Mouse (Mus musculus) lung, adult 2 months (tissue): ENCODE results near the gene Ccdc162. TPM values are rescaled to one million over a fixed set of nuclear protein-coding genes. Genes with fewer than 3 reads are reported as not detected.

Source experiments
- DNase-seq: peaks from one replicate; pipeline ENCODE4 v3.0.0; 2022
- H3K4me1 ChIP-seq: fragments of 200-500 bp; 2 replicates; pipeline ENCODE4 v1.6.1; 2011; ENCODE audit warnings: low read length; ENCODE audit not compliant: control insufficient read depth, insufficient read depth
- H3K4me3 ChIP-seq: fragments of 200-500 bp; replicated peaks from 2 replicates; pipeline ENCODE3; 2011; ENCODE audit warnings: low read depth, mild to moderate bottlenecking, control low read depth, low read length; ENCODE audit errors: extremely low read depth
- CTCF ChIP-seq: fragments of 200-500 bp; IDR thresholded peaks from 2 replicates; pipeline ENCODE4 v1.5.1; 2011; ENCODE audit warnings: mild to moderate bottlenecking, low read length, control low read depth; ENCODE audit not compliant: insufficient read depth
- POLR2A ChIP-seq: fragments of 200-500 bp; IDR thresholded peaks from 2 replicates; pipeline ENCODE4 v1.6.1; 2011; ENCODE audit warnings: low read depth, mild to moderate bottlenecking, control low read depth, low read length, borderline replicate concordance; ENCODE audit errors: extremely low read depth
- WGBS: fragments of 180-500 bp; shearing (Covaris S2); methylation state at CpG from one replicate; pipeline ENCODE4 v1.1.7; 2018; 5-methylcytosine and 5-hydroxymethylcytosine counted together
- polyA plus RNA-seq: library from polyadenylated mRNA; depleted of rRNA; stranded (reverse); fragments of >200 nt; gene quantifications from 2 replicates; pipeline ENCODE4 v1.2.3, GENCODE M21; 2012

Ccdc162 gene
- polyA plus RNA-seq, 1 experiment, result 8.5 TPM

DNA sequence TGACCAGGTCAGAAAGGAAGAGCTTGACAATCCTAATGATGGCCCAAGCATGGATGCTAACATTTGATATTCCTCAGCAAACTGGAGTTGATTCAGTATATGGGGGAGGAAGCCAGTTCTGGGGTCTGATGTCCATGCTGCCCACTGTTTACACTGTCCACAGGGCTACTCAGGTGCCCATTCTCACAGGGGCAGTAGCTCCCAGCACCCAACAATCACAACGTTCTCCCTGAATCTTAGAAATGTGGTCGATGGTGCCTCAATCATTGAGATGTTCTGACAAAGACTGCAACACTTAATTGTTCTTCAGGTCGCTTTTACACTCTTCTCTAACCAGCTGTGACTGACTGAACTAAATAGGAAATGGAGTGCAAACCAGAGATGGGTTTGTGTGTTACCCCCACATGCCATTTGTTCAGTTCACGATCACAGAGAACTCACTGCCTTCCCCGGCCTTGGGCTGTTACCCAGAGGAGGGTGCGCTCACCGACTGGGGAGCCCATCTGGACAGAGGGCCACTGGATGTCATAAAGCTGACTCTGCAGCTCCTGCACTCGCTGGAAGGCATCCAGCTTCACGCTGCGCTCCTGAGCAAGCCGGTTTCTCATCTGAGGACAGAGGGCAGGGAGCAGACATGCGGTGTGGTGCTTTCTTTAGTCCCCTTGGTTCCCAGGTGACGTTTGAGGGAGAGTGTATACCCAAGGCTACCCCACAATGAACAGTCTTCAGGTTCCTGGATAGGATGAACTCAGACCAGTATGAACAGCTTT, 169.9 kb downstream of the Ccdc162 start:
- H3K4me1 ChIP-seq, result no peaks in the 10 kb centered on the region; the same call in 1 of the 2 replicates
- TF ChIP-seq POLR2A (no peak), CTCF (no peak)
- WGBS, result 69% methylated on average over 13 of the region's 13 CpGs
- DNase-seq, result no peak
- no peak overlapping the region for H3K4me3 ChIP-seq

GRCm38 (mm10) chr10:41545224-41545755, 171.1 kb downstream of the Ccdc162 start:
- WGBS, result 57% methylated on average over 7 of the region's 7 CpGs
- no peak overlapping the region for H3K4me3 ChIP-seq
- DNase-seq, result no peak
- H3K4me1 ChIP-seq, result no peaks in the 10 kb centered on the region; the same call in 1 of the 2 replicates
- TF ChIP-seq POLR2A (no peak), CTCF (no peak)

GRCm38 (mm10) chr10:41544481-41545190, 171.8 kb downstream of the Ccdc162 start:
- TF ChIP-seq CTCF (no peak), POLR2A (no peak)
- 22% methylated on average over 7 of the region's 7 CpGs for WGBS
- DNase-seq, result no peak
- Histone ChIP-seq H3K4me3 (no peak overlapping the region), H3K4me1 (no peaks in the 10 kb centered on the region; the same call in 1 of the 2 replicates)

DNA sequence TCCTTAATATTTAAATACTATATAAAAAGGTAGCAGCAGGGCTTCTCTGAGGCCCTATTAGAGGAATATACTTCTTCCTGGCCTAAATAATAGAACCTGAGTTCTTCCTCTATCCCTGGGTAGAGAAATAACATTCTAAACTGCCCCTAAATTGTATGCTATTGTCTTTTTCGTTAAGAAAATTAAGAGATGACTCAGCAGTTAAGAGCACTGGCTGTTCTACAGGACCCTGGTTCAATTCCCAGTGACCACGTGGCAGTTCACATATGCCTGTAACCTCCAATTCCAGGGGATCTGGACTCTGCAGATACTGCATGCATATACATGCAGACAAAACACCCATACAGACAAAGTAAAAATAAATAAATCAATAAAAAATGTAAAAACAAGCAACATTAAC, 172.6 kb downstream of the Ccdc162 start:
- no peak overlapping the region for H3K4me3 ChIP-seq
- TF ChIP-seq POLR2A, result no peak
- no peak for TF ChIP-seq CTCF
- 65% methylated on average over 2 of the region's 2 CpGs for WGBS
- H3K4me1 ChIP-seq, result no peaks in the 10 kb centered on the region; the same call in 1 of the 2 replicates
- DNase-seq, result no peak

- Histone ChIP-seq H3K4me3 (no peak overlapping the region), H3K4me1 (no peaks in the 10 kb centered on the region; the same call in 1 of the 2 replicates)
- WGBS, result 60% methylated on average over 4 of the region's 4 CpGs
- TF ChIP-seq CTCF (no peak), POLR2A (no peak)
- DNase-seq, result no peak
These were observed 173.0 kb downstream of the Ccdc162 start for GRCm38 (mm10) chr10:41543439-41543838.

GRCm38 (mm10) chr10:41542057-41542456, 174.4 kb downstream of the Ccdc162 start:
- no peak for DNase-seq
- H3K4me1 ChIP-seq, result no peaks in the 10 kb centered on the region; the same call in 1 of the 2 replicates
- 93% methylated on average over 6 of the region's 6 CpGs for WGBS
- TF ChIP-seq POLR2A, result no peak
- no peak for TF ChIP-seq CTCF
- no peak overlapping the region for H3K4me3 ChIP-seq

DNA sequence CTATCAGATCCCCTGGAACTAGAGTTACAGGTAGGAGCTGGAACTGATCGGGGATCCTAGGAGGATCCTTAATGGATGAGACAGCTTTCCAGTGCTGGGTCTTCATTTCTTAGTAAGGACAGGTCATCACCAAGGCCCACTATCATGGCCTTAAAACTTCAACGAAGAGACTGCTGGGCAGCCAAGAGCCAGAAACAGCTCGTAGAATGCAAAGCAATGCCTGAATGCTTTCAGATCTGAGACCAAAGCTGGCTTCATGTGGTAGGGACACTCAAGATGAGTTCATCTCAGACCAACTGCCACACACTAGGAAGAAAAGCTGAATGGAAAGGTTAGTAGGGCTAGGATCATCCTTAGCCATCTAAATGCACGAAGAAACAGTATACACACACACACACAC, 177.4 kb downstream of the Ccdc162 start:
- WGBS, result 94% methylated on average over 4 of the region's 4 CpGs
- no peak for DNase-seq
- Histone ChIP-seq H3K4me1 (no peaks in the 10 kb centered on the region), H3K4me3 (no peak overlapping the region)
- TF ChIP-seq CTCF (no peak), POLR2A (no peak)

DNA sequence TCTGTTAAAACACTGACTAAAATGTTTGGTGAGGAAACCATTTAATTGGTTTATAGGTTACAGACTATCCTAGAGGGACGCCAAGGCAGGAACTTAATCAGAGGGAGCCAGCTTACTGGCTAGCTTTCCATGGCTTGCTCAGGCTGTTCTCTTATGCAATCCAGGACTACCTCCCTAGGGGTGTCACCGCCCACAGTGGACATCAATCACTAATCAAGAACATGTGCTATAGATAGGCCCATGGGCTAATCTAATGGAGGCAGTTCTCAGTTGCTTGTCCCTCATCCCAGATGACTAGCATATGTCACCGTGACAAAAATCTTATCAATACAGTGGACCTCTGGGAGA, 178.5 kb downstream of the Ccdc162 start:
- TF ChIP-seq CTCF (no peak), POLR2A (no peak)
- no peak for DNase-seq
- 96% methylated on average over 3 of the region's 3 CpGs for WGBS
- Histone ChIP-seq H3K4me1 (no peaks in the 10 kb centered on the region), H3K4me3 (no peak overlapping the region)

- H3K4me1 ChIP-seq, result no peaks in the 10 kb centered on the region
- no peak for TF ChIP-seq POLR2A
- no peak for TF ChIP-seq CTCF
- H3K4me3 ChIP-seq, result no peak overlapping the region
- no peak for DNase-seq
- WGBS, result 93% methylated on average over 4 of the region's 4 CpGs
These were observed 179.0 kb downstream of the Ccdc162 start for GRCm38 (mm10) chr10:41537226-41537982.
